Mouse (Mus musculus): ENCODE measurements around the gene Yrdc.

Yrdc gene

GRCm38 (mm10) chr4:124850261-124850913 is at the start of gene Yrdc:
Gene Yrdc (plus strand): TSS chr4:124850679.
- WGBS = 1% methylated on average over 85 of the region's 90 CpGs

GRCm38 (mm10) chr4:124801552-124802308 is 48.7 kb upstream of the Yrdc start, which contains the start of gene Mtf1:
Gene Mtf1 (plus strand): TSS chr4:124802104.
- WGBS = 2% methylated on average over 21 of the region's 21 CpGs

GRCm38 (mm10) chr4:124802309-124803260 is 47.9 kb upstream of the Yrdc start:
- under 1% methylated on average over 53 of the region's 53 CpGs for WGBS

- 61% methylated on average over 6 of the region's 6 CpGs for WGBS
These were observed 47.1 kb upstream of the Yrdc start for GRCm38 (mm10) chr4:124803406-124803805.

- 76% methylated on average over 5 of the region's 5 CpGs for WGBS
These were observed 42.0 kb upstream of the Yrdc start for GRCm38 (mm10) chr4:124808511-124808910.

- WGBS = 83% methylated on average over 9 of the region's 9 CpGs
These were observed 41.2 kb upstream of the Yrdc start for GRCm38 (mm10) chr4:124809136-124809883.

- 70% methylated on average over 7 of the region's 7 CpGs for WGBS
These were observed 40.4 kb upstream of the Yrdc start for GRCm38 (mm10) chr4:124810056-124810455.

GRCm38 (mm10) chr4:124811347-124811975 is 39.0 kb upstream of the Yrdc start:
- WGBS = 22% methylated on average over 9 of the region's 9 CpGs

GRCm38 (mm10) chr4:124815901-124816300 is 34.6 kb upstream of the Yrdc start:
- 65% methylated on average over 11 of the region's 11 CpGs for WGBS

GRCm38 (mm10) chr4:124817803-124818202 is 32.7 kb upstream of the Yrdc start:
- WGBS = 51% methylated on average over 6 of the region's 6 CpGs

- 91% methylated on average over 4 of the region's 4 CpGs for WGBS
These were observed 31.6 kb upstream of the Yrdc start for GRCm38 (mm10) chr4:124818832-124819231.

- 94% methylated on average over 6 of the region's 6 CpGs for WGBS
These were observed 25.5 kb upstream of the Yrdc start for GRCm38 (mm10) chr4:124824967-124825366.

GRCm38 (mm10) chr4:124825371-124825965 is 25.0 kb upstream of the Yrdc start:
- 96% methylated on average over 21 of the region's 21 CpGs for WGBS

- WGBS = 69% methylated on average over 5 of the region's 5 CpGs
These were observed 20.8 kb upstream of the Yrdc start for GRCm38 (mm10) chr4:124829671-124830070.

GRCm38 (mm10) chr4:124832796-124833195 is 17.7 kb upstream of the Yrdc start:
- 94% methylated on average over 10 of the region's 10 CpGs for WGBS

GRCm38 (mm10) chr4:124838035-124838700 is 12.3 kb upstream of the Yrdc start:
- 68% methylated on average over 14 of the region's 14 CpGs for WGBS

GRCm38 (mm10) chr4:124840998-124841397 is 9.5 kb upstream of the Yrdc start:
- 97% methylated on average over 1 of the region's 1 CpGs for WGBS

- WGBS = 59% methylated on average over 11 of the region's 11 CpGs
These were observed 7.0 kb upstream of the Yrdc start for GRCm38 (mm10) chr4:124843493-124843892.

- 4% methylated on average over 8 of the region's 8 CpGs for WGBS
These were observed 2.9 kb upstream of the Yrdc start for GRCm38 (mm10) chr4:124847573-124847972.

All from cerebral cortex, adult 2 months (tissue).